Mouse (Mus musculus): Measurements from ENCODE around the gene Procr. TPM values are rescaled to one million over a fixed set of nuclear protein-coding genes. Genes with fewer than 3 reads are reported as not detected.
"Not testable (repeated sequence)": the region's sequence is repeated elsewhere in the genome, so short reads cannot be mapped to it uniquely, and the experiment has no call there.

Procr gene
- polyA plus RNA-seq, 1 experiment from 2014 or later = 2.4 TPM

DNA sequence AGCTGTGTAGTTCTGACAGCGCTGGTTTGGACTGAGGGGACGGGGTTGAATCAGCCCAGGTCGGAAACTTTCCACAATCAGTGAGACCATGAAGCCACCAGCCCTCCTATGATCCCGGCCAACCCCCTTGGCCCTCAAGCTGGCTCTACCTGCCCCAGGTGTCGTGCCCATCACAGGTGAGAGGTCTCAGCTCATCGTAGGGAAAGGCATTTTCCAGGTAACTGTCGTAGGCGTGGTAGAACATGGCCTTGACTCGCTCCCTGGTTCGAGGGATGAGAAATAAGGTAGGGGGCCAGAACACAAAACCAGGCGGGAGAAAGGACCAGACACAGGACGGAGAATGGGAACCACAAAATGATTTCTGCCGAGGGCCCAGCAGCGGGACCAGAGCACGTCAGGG is 22.2 kb upstream of the Procr start:
- ATAC-seq = no peak; the same call in 1 of the 2 replicates
- peak overlapping the region; percentile 69 for H3K27ac ChIP-seq

DNA sequence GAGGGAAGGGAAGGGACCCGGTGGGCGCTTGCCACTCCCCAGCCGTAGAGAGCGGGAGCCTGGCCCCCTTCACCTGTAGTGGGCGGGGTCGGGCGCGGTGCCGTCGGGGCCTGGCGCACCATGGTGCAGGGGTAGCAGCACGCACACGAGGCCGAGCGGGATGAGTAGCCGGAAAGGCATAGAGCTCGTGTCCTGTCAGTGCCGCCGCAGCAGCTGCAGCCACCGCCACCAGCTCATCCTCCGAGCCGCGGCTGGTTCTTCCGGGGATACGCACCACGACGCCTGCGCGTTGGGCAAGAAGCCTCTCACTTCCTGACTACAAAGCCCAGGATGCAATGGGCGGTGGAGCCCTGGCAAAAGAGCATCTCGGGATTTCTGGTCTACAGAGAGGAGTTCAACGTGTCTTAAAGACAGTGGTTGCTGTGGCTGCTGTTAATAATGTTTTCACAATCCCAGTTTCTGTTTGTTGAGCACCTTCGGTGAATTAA is 21.7 kb upstream of the Procr start, which contains the start of gene Edem2:
Gene Edem2, minus strand, starts transcription at position 318 of the 488 bp plus-strand sequence.
- H3K36me3 ChIP-seq = peaks cover 14% of the 10 kb centered on the region
- H3K27ac ChIP-seq = peak within 1 kb of the TSS; percentile 69
- no peaks in the 10 kb centered on the region for H3K27me3 ChIP-seq
- H3K9ac ChIP-seq (replicated peaks) = peak within 1 kb of the TSS; percentile 93
- peaks cover 14% of the 10 kb centered on the region for H3K4me1 ChIP-seq (replicated peaks)
- peak; percentile 98 for ATAC-seq
- no peaks in the 10 kb centered on the region for H3K9me3 ChIP-seq
- H3K4me2 ChIP-seq (replicated peaks) = peak within 1 kb of the TSS; percentile 94
- 1% methylated on average over 33 of the region's 33 CpGs for WGBS
- peak within 1 kb of the TSS; percentile 88 for H3K4me3 ChIP-seq (replicated peaks)

More for the DNA sequence above, 22.2 kb upstream of the Procr start:
- H3K27me3 ChIP-seq = no peaks in the 10 kb centered on the region
- peaks cover 14% of the 10 kb centered on the region for H3K4me1 ChIP-seq (replicated peaks)
- 8% methylated on average over 15 of the region's 15 CpGs for WGBS
- H3K9ac ChIP-seq (replicated peaks) = peak overlapping the region; percentile 93
- H3K4me3 ChIP-seq (replicated peaks) = peak overlapping the region; percentile 88
- no peaks in the 10 kb centered on the region for H3K9me3 ChIP-seq
- peak overlapping the region; percentile 94 for H3K4me2 ChIP-seq (replicated peaks)
- H3K36me3 ChIP-seq = peaks cover 15% of the 10 kb centered on the region

- Histone ChIP-seq H3K9ac (replicated peaks) (no peak overlapping the region), H3K9me3 (no peaks in the 10 kb centered on the region), H3K4me3 (replicated peaks) (no peak overlapping the region), H3K27ac (no peak overlapping the region), H3K27me3 (no peaks in the 10 kb centered on the region), H3K4me2 (replicated peaks) (no peak overlapping the region), H3K4me1 (replicated peaks) (no peaks in the 10 kb centered on the region), H3K36me3 (no peaks in the 10 kb centered on the region)
- WGBS = 94% methylated on average over 5 of the region's 5 CpGs
- ATAC-seq = no peak
Measured at GRCm38 (mm10) chr2:155735080-155735479, 15.8 kb upstream of the Procr start.

- H3K4me3 ChIP-seq (replicated peaks); H3K4me1 ChIP-seq (replicated peaks); H3K27me3 ChIP-seq; H3K9ac ChIP-seq (replicated peaks); H3K27ac ChIP-seq; ATAC-seq; H3K4me2 ChIP-seq (replicated peaks); H3K36me3 ChIP-seq; H3K9me3 ChIP-seq: not testable (repeated sequence)
- 85% methylated on average over 5 of the region's 5 CpGs for WGBS
Measured at GRCm38 (mm10) chr2:155735766-155736165, 15.2 kb upstream of the Procr start, which contains the start of gene Gm17581. Gm17581 (minus strand) TSS chr2:155735866.

- no peaks in the 10 kb centered on the region for H3K36me3 ChIP-seq
- no peak overlapping the region for H3K4me2 ChIP-seq (replicated peaks)
- H3K4me1 ChIP-seq (replicated peaks) = no peaks in the 10 kb centered on the region
- no peak overlapping the region for H3K4me3 ChIP-seq (replicated peaks)
- no peaks in the 10 kb centered on the region for H3K9me3 ChIP-seq
- no peak overlapping the region for H3K27ac ChIP-seq
- 85% methylated on average over 6 of the region's 6 CpGs for WGBS
- no peaks in the 10 kb centered on the region for H3K27me3 ChIP-seq
- no peak overlapping the region for H3K9ac ChIP-seq (replicated peaks)
- no peak for ATAC-seq
Measured at GRCm38 (mm10) chr2:155736936-155737335, 14.0 kb upstream of the Procr start.

GRCm38 (mm10) chr2:155737803-155738202 is 13.1 kb upstream of the Procr start:
- no peak overlapping the region for H3K9ac ChIP-seq (replicated peaks)
- no peak for ATAC-seq
- no peak overlapping the region for H3K27ac ChIP-seq
- 68% methylated on average over 9 of the region's 9 CpGs for WGBS
- H3K27me3 ChIP-seq = no peaks in the 10 kb centered on the region
- no peaks in the 10 kb centered on the region for H3K36me3 ChIP-seq
- H3K9me3 ChIP-seq = no peaks in the 10 kb centered on the region
- no peak overlapping the region for H3K4me3 ChIP-seq (replicated peaks)
- no peaks in the 10 kb centered on the region for H3K4me1 ChIP-seq (replicated peaks)
- H3K4me2 ChIP-seq (replicated peaks) = no peak overlapping the region

GRCm38 (mm10) chr2:155742211-155742610 is 8.7 kb upstream of the Procr start:
- no peak overlapping the region for H3K9ac ChIP-seq (replicated peaks)
- no peaks in the 10 kb centered on the region for H3K36me3 ChIP-seq
- no peak overlapping the region for H3K27ac ChIP-seq
- WGBS = 84% methylated on average over 11 of the region's 11 CpGs
- no peak overlapping the region for H3K4me3 ChIP-seq (replicated peaks)
- H3K27me3 ChIP-seq = no peaks in the 10 kb centered on the region
- H3K4me1 ChIP-seq (replicated peaks) = no peaks in the 10 kb centered on the region
- no peak for ATAC-seq
- no peak overlapping the region for H3K4me2 ChIP-seq (replicated peaks)
- no peaks in the 10 kb centered on the region for H3K9me3 ChIP-seq

DNA sequence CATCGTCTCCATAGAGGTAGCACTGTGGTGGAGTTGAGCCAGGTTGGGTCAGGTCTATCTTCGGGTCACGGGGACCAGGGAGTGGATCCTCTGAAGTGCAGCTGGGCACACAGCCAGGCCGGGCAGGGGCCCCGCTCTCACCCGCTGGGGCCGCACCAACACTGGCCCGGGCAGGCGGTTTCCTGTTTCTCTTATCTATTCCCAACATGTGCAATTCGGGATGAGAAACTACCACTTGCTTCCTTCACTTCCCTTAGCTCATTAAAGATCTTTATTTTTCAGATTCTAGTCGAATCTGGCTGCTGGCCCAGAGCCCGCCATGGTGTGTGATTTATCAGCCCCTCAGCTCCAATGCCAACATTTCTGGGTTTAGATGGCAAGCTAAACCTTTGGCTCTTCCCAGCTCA is 8.0 kb upstream of the Procr start:
- no peak overlapping the region for H3K27ac ChIP-seq
- no peaks in the 10 kb centered on the region for H3K4me1 ChIP-seq (replicated peaks)
- H3K4me3 ChIP-seq (replicated peaks) = no peak overlapping the region
- no peaks in the 10 kb centered on the region for H3K27me3 ChIP-seq
- no peak overlapping the region for H3K9ac ChIP-seq (replicated peaks)
- H3K36me3 ChIP-seq = no peaks in the 10 kb centered on the region
- H3K9me3 ChIP-seq = no peaks in the 10 kb centered on the region
- no peak overlapping the region for H3K4me2 ChIP-seq (replicated peaks)
- 86% methylated on average over 12 of the region's 12 CpGs for WGBS
- ATAC-seq = no peak

GRCm38 (mm10) chr2:155743351-155743750 is 7.6 kb upstream of the Procr start:
- WGBS = 91% methylated on average over 9 of the region's 9 CpGs

DNA sequence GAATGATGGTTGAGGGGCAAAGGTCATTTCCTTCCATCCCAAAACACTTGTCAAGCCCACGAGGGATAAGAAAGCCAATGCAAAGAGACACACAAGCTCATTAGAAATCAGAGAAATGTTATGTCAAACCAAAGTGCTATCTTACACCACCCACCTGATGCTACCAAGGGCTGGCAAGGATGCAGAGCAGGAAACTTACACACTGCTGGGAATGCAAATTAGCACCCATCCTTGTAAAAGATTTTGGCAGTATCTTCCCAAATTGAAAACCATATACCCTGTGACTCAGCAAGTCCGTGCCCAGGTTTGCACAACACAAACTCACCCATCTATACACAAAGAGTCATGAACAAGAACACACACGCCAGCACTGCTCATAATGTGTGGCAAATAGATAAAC is 5.4 kb upstream of the Procr start:
- no peak overlapping the region for H3K4me2 ChIP-seq (replicated peaks)
- H3K9ac ChIP-seq (replicated peaks) = no peak overlapping the region
- H3K4me1 ChIP-seq (replicated peaks) = no peaks in the 10 kb centered on the region
- ATAC-seq = no peak
- no peaks in the 10 kb centered on the region for H3K9me3 ChIP-seq
- 66% methylated on average over 3 of the region's 3 CpGs for WGBS
- H3K36me3 ChIP-seq = no peaks in the 10 kb centered on the region
- no peak overlapping the region for H3K27ac ChIP-seq
- no peaks in the 10 kb centered on the region for H3K27me3 ChIP-seq
- H3K4me3 ChIP-seq (replicated peaks) = no peak overlapping the region

More at GRCm38 (mm10) chr2:155743351-155743750, 7.6 kb upstream of the Procr start:
- ATAC-seq = no peak
- no peaks in the 10 kb centered on the region for H3K36me3 ChIP-seq
- H3K27me3 ChIP-seq = no peaks in the 10 kb centered on the region
- H3K4me3 ChIP-seq (replicated peaks) = no peak overlapping the region
- H3K9ac ChIP-seq (replicated peaks) = no peak overlapping the region
- no peaks in the 10 kb centered on the region for H3K9me3 ChIP-seq
- no peaks in the 10 kb centered on the region for H3K4me1 ChIP-seq (replicated peaks)
- H3K4me2 ChIP-seq (replicated peaks) = no peak overlapping the region
- no peak overlapping the region for H3K27ac ChIP-seq

DNA sequence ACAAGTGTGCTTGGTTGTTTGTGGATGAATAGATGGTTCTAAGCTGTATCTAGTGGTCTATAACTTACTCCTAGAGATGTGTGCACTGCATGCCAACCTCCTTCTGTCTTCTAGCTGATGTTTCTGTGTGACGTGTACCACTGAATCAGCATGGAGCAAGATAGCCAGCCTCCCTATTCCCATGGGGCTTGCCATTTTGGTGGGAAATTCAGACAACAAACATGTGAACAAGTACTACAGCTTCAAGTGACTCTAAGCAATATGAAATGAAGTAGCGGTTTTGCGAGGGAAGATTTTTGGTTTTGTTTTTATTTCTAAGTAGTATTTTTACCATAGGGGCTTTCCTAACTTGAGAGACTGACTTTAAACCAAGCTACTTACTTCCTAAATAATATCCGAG is 1.5 kb upstream of the Procr start:
- Histone ChIP-seq H3K4me3 (replicated peaks) (no peak overlapping the region), H3K9ac (replicated peaks) (no peak overlapping the region), H3K36me3 (no peaks in the 10 kb centered on the region), H3K4me2 (replicated peaks) (no peak overlapping the region), H3K4me1 (replicated peaks) (peaks cover 7% of the 10 kb centered on the region), H3K27ac (no peak overlapping the region), H3K27me3 (peaks cover 13% of the 10 kb centered on the region), H3K9me3 (no peaks in the 10 kb centered on the region)
- WGBS = 90% methylated on average over 4 of the region's 4 CpGs
- no peak for ATAC-seq

GRCm38 (mm10) chr2:155755746-155756145 is 4.8 kb downstream of the Procr start:
- H3K27me3 ChIP-seq = peaks cover 11% of the 10 kb centered on the region
- no peak for ATAC-seq
- H3K4me2 ChIP-seq (replicated peaks) = no peak overlapping the region
- H3K36me3 ChIP-seq = no peaks in the 10 kb centered on the region
- H3K4me1 ChIP-seq (replicated peaks) = peaks cover 6% of the 10 kb centered on the region
- H3K9me3 ChIP-seq = no peaks in the 10 kb centered on the region
- no peak overlapping the region for H3K9ac ChIP-seq (replicated peaks)
- H3K27ac ChIP-seq = no peak overlapping the region
- 4% methylated on average over 1 of the region's 1 CpGs for WGBS
- H3K4me3 ChIP-seq (replicated peaks) = no peak overlapping the region

Measured in midbrain, embryonic 13.5 days (tissue).